Mouse (Mus musculus) hindbrain, embryonic 13.5 days (tissue): ENCODE measurements around the gene Cers6. TPM values are rescaled to one million over a fixed set of nuclear protein-coding genes. Genes with fewer than 3 reads are reported as not detected.

ENCODE experiments used
- ATAC-seq: fragments of 200-750 bp; cut with Nextera tagmentation; 2 replicates; pipeline ENCODE4 v1.8.0; 2017; ENCODE audit warnings: moderate TSS enrichment; ENCODE audit not compliant: low FRiP score
- H3K27ac ChIP-seq: fragments of 300-500 bp; sonication (generic); 2 replicates; pipeline ENCODE4 v1.5.1; 2015; ENCODE audit warnings: inconsistent platforms, mild to moderate bottlenecking, moderate library complexity
- H3K27me3 ChIP-seq: fragments of 300-500 bp; sonication (generic); 2 replicates; pipeline ENCODE4 v1.6.1; 2015; ENCODE audit warnings: mild to moderate bottlenecking, inconsistent platforms
- H3K36me3 ChIP-seq: fragments of 300-500 bp; sonication (generic); 2 replicates; pipeline ENCODE4 v1.6.1; 2015; ENCODE audit warnings: mild to moderate bottlenecking, inconsistent platforms
- H3K4me1 ChIP-seq: fragments of 300-500 bp; sonication (generic); replicated peaks from 2 replicates; pipeline ENCODE4 v1.6.1; 2015; ENCODE audit warnings: inconsistent platforms
- H3K4me2 ChIP-seq: fragments of 300-500 bp; sonication (generic); 2 replicates; pipeline ENCODE4 v1.6.1; 2015; ENCODE audit warnings: inconsistent platforms, mild to moderate bottlenecking, moderate library complexity
- H3K4me3 ChIP-seq: fragments of 300-500 bp; sonication (generic); 2 replicates; pipeline ENCODE4 v1.5.1; 2015; ENCODE audit warnings: mild to moderate bottlenecking, inconsistent platforms
- H3K9ac ChIP-seq: fragments of 300-500 bp; sonication (generic); 2 replicates; pipeline ENCODE4 v1.6.1; 2015; ENCODE audit warnings: mild to moderate bottlenecking, inconsistent platforms
- H3K9me3 ChIP-seq: fragments of 300-500 bp; sonication (generic); 2 replicates; pipeline ENCODE4 v1.6.1; 2016; ENCODE audit warnings: inconsistent platforms
- WGBS: fragments of 180-500 bp; shearing (Covaris S2); methylation state at CpG from one replicate; pipeline ENCODE4 v1.1.7; 2015; 5-methylcytosine and 5-hydroxymethylcytosine counted together
- polyA plus RNA-seq: library from polyadenylated mRNA; unstranded; fragments of >200 nt; fragmentation: Nextera tagmentation; extraction: Ambion mirVana; gene quantifications from 2 replicates; pipeline ENCODE4 v1.2.1, GENCODE M21; 2015

Cers6 gene
- polyA plus RNA-seq, 1 experiment from 2014 or later = 64.5 TPM

DNA sequence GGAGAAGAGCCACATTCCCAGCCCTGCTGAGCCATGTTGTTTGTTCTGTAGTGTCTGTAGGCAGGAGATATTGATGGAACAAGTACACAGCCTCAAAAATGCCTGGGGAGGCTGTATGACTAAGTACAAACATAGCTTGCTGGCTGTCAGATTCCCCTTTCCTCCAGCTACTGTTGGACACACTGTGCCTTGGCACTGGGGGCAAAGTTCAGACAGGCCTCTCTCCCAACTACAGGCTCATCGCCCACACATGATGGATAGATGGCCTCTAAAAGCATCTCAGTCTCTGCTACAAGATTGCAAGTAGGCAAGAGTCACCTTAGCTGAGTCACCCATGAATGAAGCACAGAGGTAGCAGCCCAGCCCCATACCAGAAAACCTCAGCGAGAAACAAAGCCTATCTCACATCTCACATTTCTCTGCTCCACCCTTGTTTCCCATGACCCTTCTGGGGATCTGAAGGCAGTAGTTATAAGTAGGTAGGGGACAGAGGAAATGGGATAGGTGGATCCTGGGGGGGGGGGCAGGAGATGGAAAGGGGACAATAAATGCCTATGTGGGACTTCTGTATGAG is 74.6 kb downstream of the Cers6 start:
- Histone ChIP-seq H3K27me3 (no peaks in the 10 kb centered on the region), H3K9me3 (no peaks in the 10 kb centered on the region), H3K27ac (no peak overlapping the region), H3K4me3 (no peak overlapping the region), H3K4me2 (no peak overlapping the region), H3K9ac (no peak overlapping the region), H3K4me1 (peaks cover 12% of the 10 kb centered on the region), H3K36me3 (peaks cover 9% of the 10 kb centered on the region)
- WGBS = 87% methylated on average over 2 of the region's 2 CpGs
- no peak for ATAC-seq

DNA sequence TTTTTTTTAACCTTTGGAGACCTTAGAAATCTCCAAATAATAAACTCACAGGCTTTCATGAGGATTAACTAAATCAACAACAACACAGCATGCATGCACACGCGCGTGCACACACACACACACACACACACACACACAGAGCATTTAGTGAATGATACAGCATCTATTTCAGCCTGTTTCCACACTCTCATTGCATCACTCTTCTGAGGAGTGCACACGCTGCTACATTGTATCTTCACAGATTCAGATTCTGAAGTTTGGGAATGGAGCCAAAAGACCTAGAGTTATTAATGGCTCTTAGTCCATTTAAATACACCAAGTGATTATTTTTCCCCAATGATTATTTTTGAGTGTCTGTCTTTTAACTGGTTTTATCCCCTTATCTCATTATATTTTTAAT is 75.5 kb downstream of the Cers6 start:
- H3K36me3 ChIP-seq = peaks cover 9% of the 10 kb centered on the region
- no peaks in the 10 kb centered on the region for H3K9me3 ChIP-seq
- no peak for ATAC-seq
- no peak overlapping the region for H3K9ac ChIP-seq
- 84% methylated on average over 4 of the region's 4 CpGs for WGBS
- no peak overlapping the region for H3K4me2 ChIP-seq
- peaks cover 12% of the 10 kb centered on the region for H3K4me1 ChIP-seq
- no peak overlapping the region for H3K4me3 ChIP-seq
- H3K27ac ChIP-seq = no peak overlapping the region
- H3K27me3 ChIP-seq = no peaks in the 10 kb centered on the region

DNA sequence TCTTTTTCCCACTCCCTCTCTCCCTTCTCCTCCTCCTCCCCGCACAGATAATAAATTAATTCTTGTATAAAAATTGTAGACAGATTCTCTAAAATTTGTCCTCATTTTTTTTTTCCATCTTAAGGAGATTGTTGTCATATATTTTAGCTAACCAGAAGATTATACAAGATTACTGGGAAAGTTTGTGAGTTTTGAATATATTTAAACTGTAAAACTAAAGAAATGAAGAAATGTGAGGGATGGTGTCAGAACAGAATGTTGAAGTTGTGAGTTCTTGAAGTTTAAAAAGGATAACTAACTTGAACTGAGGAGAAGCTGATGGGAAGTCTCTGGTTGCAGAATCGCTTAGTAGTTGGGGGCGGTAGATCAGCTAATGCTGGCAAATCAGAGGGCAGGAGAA is 76.6 kb downstream of the Cers6 start:
- Histone ChIP-seq H3K4me3 (no peak overlapping the region), H3K9me3 (no peaks in the 10 kb centered on the region), H3K4me1 (peaks cover 7% of the 10 kb centered on the region; the same call in 1 of the 2 replicates), H3K9ac (no peak overlapping the region), H3K27me3 (no peaks in the 10 kb centered on the region), H3K27ac (no peak overlapping the region), H3K36me3 (peaks cover 9% of the 10 kb centered on the region), H3K4me2 (no peak overlapping the region)
- WGBS = 99% methylated on average over 3 of the region's 3 CpGs
- no peak for ATAC-seq

DNA sequence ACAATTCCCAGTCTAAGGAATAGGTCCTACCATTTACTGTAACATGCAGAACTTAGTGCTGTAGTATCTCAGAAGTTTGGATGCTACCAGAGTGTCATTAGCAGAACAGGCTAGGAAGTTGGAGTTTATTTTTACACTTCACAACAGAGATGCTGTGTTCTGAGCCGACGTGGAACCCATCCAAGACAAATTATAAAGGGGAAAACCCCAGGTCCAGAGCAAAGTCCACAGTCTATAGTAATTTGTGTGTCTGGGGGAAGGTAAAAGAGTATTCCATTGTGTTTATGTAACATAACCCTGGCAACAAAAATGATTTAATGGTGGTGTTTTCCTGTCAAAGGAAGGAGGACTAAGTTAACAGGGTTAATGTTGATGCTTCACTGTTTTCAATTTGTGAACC is 83.7 kb downstream of the Cers6 start:
- ATAC-seq = no peak
- Histone ChIP-seq H3K4me2 (no peak overlapping the region), H3K9me3 (no peaks in the 10 kb centered on the region), H3K27me3 (no peaks in the 10 kb centered on the region), H3K4me3 (no peak overlapping the region), H3K4me1 (no peaks in the 10 kb centered on the region), H3K36me3 (peaks cover 18% of the 10 kb centered on the region), H3K27ac (no peak overlapping the region), H3K9ac (no peak overlapping the region)
- 77% methylated on average over 2 of the region's 2 CpGs for WGBS

DNA sequence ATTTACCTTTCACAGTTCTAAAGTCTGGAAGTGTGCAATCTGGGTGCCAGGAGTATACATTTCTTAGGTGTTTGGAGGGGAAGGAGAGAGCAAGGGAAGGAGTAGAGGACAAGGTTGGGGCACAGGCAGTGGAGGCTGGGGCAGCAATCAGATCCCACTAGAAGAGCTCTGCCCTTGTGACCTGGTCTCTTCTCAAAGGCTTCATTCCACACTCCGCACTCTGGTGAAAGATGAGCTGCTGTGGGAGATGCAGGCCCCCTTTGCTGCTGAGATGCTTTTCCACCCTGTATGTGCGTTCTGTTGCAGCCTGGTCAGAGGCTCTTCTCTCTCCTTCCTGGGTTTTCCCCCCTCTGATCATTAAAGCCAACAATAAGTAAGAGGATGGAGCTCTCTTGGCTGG is 84.7 kb downstream of the Cers6 start:
- no peak overlapping the region for H3K4me2 ChIP-seq
- ATAC-seq = no peak
- no peak overlapping the region for H3K27ac ChIP-seq
- H3K27me3 ChIP-seq = no peaks in the 10 kb centered on the region
- H3K4me3 ChIP-seq = no peak overlapping the region
- 90% methylated on average over 2 of the region's 2 CpGs for WGBS
- no peak overlapping the region for H3K9ac ChIP-seq
- peaks cover 27% of the 10 kb centered on the region for H3K36me3 ChIP-seq
- peaks cover 4% of the 10 kb centered on the region; the same call in 1 of the 2 replicates for H3K9me3 ChIP-seq
- no peaks in the 10 kb centered on the region for H3K4me1 ChIP-seq

DNA sequence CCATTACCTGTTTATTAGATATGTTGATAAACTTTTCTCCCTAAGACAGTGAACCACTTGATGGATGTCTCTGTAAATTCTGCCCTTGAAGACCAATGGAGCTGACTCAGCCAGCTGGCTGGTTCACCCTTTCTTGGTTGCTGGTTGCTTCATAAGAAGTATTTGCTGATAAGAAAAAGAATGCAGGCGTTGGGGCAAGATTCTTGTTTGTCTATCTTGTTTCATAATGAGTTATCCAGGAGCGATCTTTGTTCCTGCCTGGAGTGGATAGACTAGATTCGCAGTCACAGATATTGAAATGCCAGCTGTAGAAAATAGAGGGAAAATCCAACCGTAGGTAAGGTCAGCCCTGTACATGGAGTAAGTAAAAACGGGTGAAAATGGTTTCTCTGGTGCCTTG is 85.6 kb downstream of the Cers6 start:
- Histone ChIP-seq H3K4me1 (no peaks in the 10 kb centered on the region), H3K27me3 (no peaks in the 10 kb centered on the region), H3K27ac (no peak overlapping the region), H3K9me3 (peaks cover 6% of the 10 kb centered on the region; the same call in 1 of the 2 replicates), H3K36me3 (peaks cover 35% of the 10 kb centered on the region), H3K9ac (no peak overlapping the region), H3K4me2 (no peak overlapping the region), H3K4me3 (no peak overlapping the region)
- 88% methylated on average over 5 of the region's 5 CpGs for WGBS
- ATAC-seq = no peak

DNA sequence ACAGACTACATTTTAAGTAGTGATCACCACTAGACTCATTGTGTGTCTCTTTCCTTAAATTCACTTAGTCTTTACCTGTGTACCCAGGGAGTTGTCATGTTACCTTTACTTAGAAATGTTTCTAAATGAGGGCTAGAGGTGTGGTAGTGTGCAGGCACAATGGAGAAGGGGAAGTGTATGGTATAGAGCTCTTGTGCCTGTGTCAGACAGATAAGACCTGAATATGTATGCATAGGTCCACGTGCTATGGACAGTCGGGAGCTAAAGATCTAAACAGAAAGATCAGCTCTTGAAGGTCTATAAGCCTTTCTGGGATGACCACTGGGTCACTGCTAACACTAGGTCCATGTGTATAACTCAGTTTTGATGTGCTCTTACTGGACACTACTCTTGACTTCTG is 87.9 kb downstream of the Cers6 start:
- peaks cover 6% of the 10 kb centered on the region; the same call in 1 of the 2 replicates for H3K9me3 ChIP-seq
- no peak overlapping the region for H3K4me3 ChIP-seq
- no peaks in the 10 kb centered on the region for H3K4me1 ChIP-seq
- WGBS = 93% methylated on average over 2 of the region's 2 CpGs
- H3K9ac ChIP-seq = no peak overlapping the region
- no peaks in the 10 kb centered on the region for H3K27me3 ChIP-seq
- H3K27ac ChIP-seq = no peak overlapping the region
- peaks cover 39% of the 10 kb centered on the region for H3K36me3 ChIP-seq
- no peak overlapping the region for H3K4me2 ChIP-seq
- no peak for ATAC-seq

DNA sequence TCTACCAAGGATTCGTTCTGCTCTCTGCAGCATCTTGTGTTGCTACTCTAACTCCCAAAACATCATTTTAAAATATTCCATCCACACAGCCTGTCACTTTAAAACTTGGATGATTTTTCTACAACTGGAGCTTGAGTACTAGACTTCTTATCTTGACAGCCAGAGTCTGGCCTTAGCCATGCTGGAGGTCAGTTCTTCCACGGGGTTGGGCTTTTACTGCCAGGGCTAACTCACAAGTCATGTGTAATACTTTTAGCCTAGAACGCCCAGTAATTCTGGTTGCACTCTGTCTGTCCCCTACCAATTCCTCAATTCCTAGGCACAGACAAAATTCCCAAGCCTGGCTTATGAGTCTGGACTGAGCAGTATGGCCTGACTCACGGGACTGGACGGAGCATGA is 88.5 kb downstream of the Cers6 start:
- 92% methylated on average over 5 of the region's 5 CpGs for WGBS
- H3K4me3 ChIP-seq = no peak overlapping the region
- peaks cover 6% of the 10 kb centered on the region; the same call in 1 of the 2 replicates for H3K9me3 ChIP-seq
- no peaks in the 10 kb centered on the region for H3K27me3 ChIP-seq
- no peak overlapping the region for H3K27ac ChIP-seq
- H3K36me3 ChIP-seq = peaks cover 39% of the 10 kb centered on the region
- no peak overlapping the region for H3K4me2 ChIP-seq
- H3K4me1 ChIP-seq = no peaks in the 10 kb centered on the region
- no peak overlapping the region for H3K9ac ChIP-seq
- ATAC-seq = no peak

DNA sequence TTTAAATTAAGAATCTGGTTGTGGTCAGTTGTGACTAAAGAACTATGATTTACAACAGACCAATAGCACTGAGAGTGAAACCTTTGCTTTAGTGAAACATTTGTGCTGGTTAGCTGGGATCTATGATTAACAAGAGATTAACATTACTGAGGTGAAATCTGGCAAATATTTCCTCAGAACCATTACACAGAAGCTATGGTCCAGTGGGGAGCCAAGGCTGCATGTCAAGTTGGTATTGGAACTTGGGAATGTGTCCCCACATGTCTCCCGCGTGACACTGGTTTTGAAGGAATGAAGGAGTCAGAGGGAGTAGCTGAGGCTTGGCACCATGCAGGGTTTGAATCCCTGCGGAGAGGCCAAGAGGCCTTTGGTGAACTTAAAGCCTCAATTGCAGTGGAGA is 90.5 kb downstream of the Cers6 start:
- no peaks in the 10 kb centered on the region for H3K27me3 ChIP-seq
- peaks cover 39% of the 10 kb centered on the region for H3K36me3 ChIP-seq
- no peak overlapping the region for H3K9ac ChIP-seq
- H3K27ac ChIP-seq = no peak overlapping the region
- no peak overlapping the region for H3K4me2 ChIP-seq
- no peak for ATAC-seq
- 93% methylated on average over 3 of the region's 3 CpGs for WGBS
- peaks cover 6% of the 10 kb centered on the region; the same call in 1 of the 2 replicates for H3K9me3 ChIP-seq
- H3K4me3 ChIP-seq = no peak overlapping the region
- H3K4me1 ChIP-seq = peaks cover 2% of the 10 kb centered on the region; the same call in 1 of the 2 replicates

DNA sequence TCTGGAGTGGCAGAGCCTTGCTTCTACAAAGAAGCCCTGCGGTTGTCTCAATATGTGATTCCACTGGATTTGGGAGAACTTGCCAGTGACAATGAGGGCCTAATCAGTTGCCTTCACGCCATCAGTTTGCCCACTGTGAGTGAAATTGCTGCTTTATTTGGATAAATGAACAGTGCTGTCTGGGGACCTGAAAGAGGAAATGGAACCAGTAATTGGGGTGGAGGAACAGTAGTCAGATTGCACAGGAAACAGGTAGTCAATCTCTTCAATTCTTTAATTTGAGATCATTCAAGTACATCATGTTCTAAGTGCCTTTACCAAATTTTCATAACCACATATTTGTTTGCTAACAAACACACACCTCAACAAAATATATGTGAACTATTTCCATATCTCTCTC is 92.4 kb downstream of the Cers6 start:
- 73% methylated on average over 2 of the region's 2 CpGs for WGBS
- Histone ChIP-seq H3K4me1 (peaks cover 17% of the 10 kb centered on the region), H3K4me3 (no peak overlapping the region), H3K36me3 (peaks cover 33% of the 10 kb centered on the region), H3K4me2 (no peak overlapping the region), H3K9ac (no peak overlapping the region), H3K27ac (no peak overlapping the region), H3K27me3 (no peaks in the 10 kb centered on the region), H3K9me3 (peaks cover 6% of the 10 kb centered on the region; the same call in 1 of the 2 replicates)
- ATAC-seq = no peak

DNA sequence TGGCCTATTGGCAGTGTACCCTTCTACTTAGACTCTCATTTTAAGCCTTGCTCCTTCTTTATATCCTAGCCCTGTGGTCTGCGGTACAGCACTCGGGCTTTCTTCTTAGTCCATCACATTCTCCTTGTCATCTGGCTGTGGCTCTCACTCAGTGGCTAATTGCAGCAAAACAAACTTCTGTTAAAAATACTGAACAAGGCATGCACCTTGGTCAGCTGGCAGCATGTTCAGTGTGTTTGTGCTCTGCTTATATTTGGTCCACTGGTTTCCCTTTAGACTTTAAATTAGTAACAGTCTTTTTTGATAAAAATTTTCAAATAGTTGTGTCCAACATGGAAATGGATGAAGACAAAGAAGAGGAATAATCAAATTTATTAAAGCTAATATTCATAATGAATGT is 94.3 kb downstream of the Cers6 start:
- Histone ChIP-seq H3K27me3 (no peaks in the 10 kb centered on the region), H3K4me2 (no peak overlapping the region), H3K27ac (no peak overlapping the region), H3K9me3 (peaks cover 6% of the 10 kb centered on the region; the same call in 1 of the 2 replicates), H3K36me3 (peaks cover 17% of the 10 kb centered on the region), H3K4me3 (no peak overlapping the region), H3K4me1 (peaks cover 17% of the 10 kb centered on the region), H3K9ac (no peak overlapping the region)
- 97% methylated on average over 2 of the region's 2 CpGs for WGBS
- ATAC-seq = no peak

DNA sequence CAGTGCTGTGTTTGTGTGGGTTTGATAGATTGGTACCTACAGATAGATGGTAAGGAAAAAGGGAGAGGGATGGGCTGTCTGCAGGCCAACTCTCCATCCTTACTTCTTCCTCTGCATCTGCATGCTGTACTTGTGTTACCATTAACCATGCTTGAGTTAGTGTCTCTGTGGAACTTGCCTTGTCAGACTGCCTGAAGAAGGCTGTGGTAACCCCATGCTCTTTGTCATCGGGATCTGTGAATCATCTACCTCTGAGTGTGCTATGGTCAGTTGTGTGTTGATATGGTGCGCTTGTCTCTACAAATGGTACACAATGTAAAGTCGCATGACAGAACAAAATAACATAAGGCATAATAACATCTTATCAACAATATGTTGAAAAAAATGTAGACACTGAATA is 94.9 kb downstream of the Cers6 start:
- Histone ChIP-seq H3K4me2 (no peak overlapping the region), H3K4me3 (no peak overlapping the region), H3K27me3 (no peaks in the 10 kb centered on the region), H3K27ac (no peak overlapping the region), H3K9me3 (no peaks in the 10 kb centered on the region), H3K4me1 (peaks cover 17% of the 10 kb centered on the region), H3K36me3 (peaks cover 11% of the 10 kb centered on the region), H3K9ac (no peak overlapping the region)
- ATAC-seq = no peak
- 98% methylated on average over 3 of the region's 3 CpGs for WGBS

DNA sequence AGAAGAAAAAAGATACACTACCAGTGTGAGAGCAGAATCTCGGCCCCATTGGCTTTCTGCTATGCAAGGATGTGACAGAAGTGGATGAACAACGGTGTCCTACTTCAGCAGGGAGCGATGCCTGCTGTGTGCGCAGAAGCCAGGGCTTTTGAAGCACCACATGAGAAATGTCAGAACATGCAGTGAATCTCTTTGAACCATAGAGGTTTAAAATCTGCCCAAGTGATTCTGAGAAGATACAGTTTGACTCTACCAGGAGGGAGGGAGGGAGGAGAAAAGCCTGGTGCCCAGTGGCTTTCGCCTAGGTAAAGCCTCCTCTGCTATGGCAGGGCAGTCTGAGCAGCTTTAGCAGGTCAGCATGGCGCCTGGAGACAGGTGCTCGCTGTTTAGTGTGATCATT is 96.6 kb downstream of the Cers6 start:
- H3K36me3 ChIP-seq = no peaks in the 10 kb centered on the region
- H3K9ac ChIP-seq = no peak overlapping the region
- no peaks in the 10 kb centered on the region for H3K27me3 ChIP-seq
- 70% methylated on average over 7 of the region's 7 CpGs for WGBS
- H3K9me3 ChIP-seq = no peaks in the 10 kb centered on the region
- no peak for ATAC-seq
- H3K4me2 ChIP-seq = no peak overlapping the region
- H3K4me1 ChIP-seq = peaks cover 17% of the 10 kb centered on the region
- H3K4me3 ChIP-seq = no peak overlapping the region
- H3K27ac ChIP-seq = no peak overlapping the region
